Mouse (Mus musculus): Measurements from ENCODE around the gene Clpx.

The Clpx gene

GRCm38 (mm10) chr9:65346476-65347111 lies 52.5 kb downstream of the Clpx start:
- peak; percentile 53 for DNase-seq (ENCODE audit: low spot score)

DNA sequence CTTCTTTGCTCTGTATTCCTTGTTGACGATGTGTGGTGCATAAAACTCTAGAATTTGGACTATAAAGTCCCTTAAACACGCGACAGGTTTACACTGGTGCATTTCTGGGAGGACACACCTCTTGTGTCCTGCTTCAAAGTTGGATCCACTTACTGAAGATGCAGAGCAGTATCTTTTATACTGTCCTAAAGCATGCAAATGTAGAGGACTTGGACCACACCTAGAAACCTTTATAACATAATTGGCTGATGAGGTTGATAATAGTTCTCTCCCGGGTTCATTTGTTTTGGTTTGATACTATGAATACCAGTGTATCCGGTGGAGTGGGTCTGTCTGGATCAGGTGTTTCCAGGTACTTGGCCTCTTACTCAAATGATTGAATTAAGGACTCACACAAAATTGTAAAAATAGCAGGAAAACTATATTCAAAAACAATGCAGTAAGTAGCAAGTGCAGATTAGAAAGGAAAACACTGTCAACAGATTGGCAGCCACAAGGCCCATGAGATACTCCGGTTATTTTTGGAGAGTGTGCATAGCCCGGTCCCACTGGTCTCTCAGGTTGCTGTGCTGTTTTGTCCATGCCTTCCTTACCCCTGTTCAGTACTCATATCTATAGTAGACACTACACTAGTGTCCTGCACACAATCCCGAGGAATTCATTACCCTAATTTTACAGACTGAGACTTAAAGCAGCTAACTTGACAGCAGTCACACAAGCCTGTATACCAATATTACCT lies 53.2 kb downstream of the Clpx start:
- peak; percentile 16 for DNase-seq (ENCODE audit: low spot score)

DNA sequence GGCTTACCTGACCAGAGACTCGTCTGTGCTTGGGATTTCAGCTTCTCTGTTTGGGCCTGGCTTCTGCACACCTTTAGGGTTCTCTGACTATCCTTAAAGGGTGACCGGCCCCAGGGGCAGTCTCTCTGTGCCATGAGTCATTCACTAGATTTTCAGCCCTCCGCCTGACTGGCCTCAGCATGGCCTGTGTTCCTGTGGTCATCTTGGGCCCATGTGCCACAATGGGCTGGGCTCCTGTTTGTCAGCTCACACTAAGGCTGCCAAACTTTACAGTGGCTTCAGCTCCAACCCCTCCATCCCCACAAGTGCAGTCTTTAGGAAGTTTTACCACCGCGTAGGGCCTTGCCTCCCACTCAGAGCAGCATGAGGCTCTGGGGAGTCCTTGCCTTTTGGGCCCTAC lies 59.2 kb downstream of the Clpx start:
- DNase-seq (ENCODE audit: low spot score) = no peak

- no peak for DNase-seq (ENCODE audit: low spot score)
Observed at GRCm38 (mm10) chr9:65356561-65356960, 62.5 kb downstream of the Clpx start.

- DNase-seq (ENCODE audit: low spot score) = no peak
Observed at GRCm38 (mm10) chr9:65356971-65357370, 62.9 kb downstream of the Clpx start.

GRCm38 (mm10) chr9:65358956-65359480 lies 65.0 kb downstream of the Clpx start:
- DNase-seq (ENCODE audit: low spot score) = peak; percentile 29

DNA sequence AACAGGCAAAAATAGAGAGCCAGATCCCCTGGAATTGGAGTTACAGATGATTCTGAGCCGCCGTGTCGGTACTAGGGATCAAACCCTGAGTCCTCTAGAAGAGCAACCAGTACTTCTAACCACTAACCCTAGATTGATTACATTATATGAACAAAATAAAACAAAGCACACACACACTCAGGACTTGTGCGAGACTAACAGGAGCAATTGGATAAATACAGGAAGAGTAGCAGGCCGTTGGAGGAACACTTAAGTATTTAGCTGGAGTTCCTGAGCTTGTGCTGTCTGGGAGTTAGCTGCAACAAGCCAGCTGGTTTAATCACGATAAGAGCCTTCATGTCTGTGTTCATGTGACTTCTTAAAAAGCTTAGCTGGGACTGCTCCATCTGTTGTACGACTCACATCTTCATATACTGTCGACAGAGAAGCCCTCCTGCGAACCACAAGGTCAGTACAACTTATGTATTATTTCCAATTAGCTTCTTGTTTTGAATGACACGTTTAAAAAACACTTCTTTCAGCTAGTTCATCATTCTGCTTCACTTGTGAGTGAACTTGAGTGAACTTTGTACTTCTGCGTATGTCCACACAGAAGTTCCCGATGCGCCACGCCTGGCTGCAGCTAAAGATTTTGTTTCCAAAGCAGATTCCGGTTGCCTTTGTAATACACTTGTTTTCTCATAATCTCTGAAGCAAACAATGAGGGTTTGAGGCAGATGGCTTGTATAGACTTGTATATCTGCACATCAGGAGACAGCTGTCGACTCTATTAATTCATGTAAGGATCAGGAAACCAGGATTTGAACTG lies 66.8 kb downstream of the Clpx start, which contains the start of gene Ubap1l:
Gene Ubap1l (plus strand): TSS at position 401 of the 808 bp plus-strand sequence.
- DNase-seq (ENCODE audit: low spot score) = no peak

DNA sequence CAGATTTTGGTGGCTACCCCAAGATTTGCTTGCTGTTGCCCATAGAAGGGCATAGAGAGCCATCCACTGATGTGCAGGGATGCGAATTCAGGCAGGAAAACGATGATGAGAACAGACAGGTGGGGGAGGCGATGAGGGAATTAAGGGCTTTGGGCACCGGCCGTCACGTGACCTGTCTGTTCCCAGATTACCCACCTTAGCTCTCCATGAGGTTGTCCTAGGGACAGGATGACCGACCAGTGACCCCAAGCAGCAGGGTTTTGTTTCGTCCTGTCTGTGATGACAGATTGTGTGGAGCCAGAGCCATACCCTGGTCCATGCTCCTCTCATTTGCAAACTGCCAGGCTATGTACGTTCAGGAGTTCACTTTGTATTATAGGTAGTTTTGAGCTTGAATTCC lies 69.6 kb downstream of the Clpx start:
- no peak for DNase-seq (ENCODE audit: low spot score)

DNA sequence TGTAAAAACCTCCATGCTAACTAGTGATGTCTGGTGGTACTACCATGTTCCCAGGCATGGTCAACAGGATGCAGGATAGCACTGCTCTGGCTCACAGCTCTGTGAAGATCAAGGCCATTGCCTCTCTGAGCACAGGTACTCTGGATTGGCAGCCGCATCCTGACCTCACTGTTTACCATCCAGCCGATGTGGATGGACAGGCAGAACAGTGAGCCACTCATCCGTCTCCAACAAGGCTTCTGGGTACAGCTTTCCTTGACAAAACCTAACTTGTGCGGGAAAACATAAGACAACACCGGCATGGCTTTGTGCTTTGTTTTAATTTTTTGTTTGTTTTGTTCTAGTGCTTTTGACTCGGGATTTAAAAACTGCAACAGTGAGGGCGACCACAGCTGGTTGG lies 71.7 kb downstream of the Clpx start:
- no peak for DNase-seq (ENCODE audit: low spot score)

- DNase-seq (ENCODE audit: low spot score) = no peak
Observed at GRCm38 (mm10) chr9:65371756-65372155, 77.7 kb downstream of the Clpx start.

DNA sequence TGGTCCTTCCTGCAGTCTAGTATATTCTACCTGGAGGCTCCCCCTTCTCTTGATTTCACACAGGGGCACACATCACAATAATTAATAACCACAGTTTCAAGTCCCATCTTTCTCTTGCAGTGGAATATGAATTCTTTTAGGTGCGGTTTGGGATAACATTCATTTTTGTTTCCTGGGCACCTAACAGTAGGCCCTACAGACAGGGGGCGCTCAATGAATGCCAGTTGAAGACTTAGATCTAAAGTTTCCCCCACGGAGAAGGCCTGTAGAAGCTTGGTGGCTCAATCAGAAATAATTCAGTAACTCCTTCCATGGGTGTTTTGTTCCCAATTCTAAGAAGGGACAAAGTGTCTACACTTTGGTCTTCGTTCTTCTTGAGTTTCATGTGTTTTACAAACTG lies 78.4 kb downstream of the Clpx start:
- peak; percentile 78 for DNase-seq (ENCODE audit: low spot score)

DNA sequence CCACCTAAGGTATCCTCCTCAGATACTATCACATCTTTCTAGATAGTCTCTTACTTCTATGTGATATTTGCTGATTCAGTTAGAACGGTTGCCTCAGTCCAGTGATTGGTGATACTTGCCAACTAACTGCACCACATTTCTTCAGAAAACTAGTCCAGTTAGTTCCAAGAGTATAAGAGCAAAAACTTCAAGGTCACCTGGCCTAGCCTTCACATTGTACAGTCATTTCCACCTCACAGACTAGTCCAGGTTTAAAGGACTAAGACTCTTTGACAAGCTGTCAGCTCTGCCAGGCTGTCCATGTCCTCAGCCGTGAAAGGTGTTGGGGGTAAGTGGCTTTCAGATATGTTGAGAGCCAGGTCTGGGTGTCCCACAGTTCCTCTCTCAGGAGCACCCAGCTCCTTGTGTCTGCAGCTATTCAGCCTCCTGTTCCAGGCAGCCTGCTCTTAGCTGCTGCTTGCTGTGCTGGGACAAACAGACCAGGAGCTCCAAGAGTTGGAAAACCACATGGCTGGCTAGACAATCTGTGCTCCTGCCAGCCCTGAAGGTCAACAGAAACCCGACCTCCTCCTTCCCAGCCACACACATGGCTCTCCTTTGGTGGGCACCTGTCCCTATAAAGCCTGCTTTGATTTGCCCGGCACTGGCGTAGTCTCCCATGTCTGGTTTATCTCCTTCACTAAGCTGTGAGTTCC lies 80.6 kb downstream of the Clpx start:
- peak; percentile 51 for DNase-seq (ENCODE audit: low spot score)

DNA sequence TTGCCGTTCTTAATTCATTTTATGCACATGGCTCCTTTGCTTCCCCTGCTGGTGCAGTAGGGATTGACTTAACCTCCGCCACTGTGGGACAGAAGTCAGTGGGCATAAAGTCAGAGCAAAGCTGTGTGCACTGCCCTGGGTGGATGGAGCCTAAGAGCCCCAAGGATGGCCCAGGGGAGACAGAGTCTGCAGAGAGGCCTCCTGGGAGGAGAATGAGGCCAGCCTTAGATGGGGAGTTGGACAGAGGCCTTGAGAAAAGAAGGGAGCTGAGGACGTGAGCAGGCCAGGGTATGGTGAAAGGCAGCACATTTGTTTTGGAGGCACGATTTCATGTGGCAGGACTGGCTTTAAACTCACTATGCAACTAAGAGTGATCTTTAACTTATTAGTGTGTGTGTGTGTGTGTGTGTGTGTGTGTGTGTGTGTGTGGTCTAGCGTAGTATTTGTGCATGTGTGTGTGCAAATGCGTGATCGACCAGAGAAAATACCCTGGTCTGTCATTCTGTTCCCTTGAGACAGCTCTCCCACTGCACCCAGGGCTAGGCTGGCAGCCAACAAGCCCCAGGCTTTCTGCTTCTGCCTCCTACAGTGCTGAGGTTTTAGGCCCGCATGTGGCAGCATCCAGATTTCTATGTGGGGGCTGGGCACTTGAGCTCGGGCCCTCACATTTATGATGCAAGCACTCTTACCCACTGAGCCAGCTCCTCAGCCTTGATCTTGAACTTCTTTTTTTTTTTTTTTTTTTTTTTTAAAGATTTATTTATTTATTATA lies 81.3 kb downstream of the Clpx start:
- peak; percentile 88 for DNase-seq (ENCODE audit: low spot score)
